Mouse (Mus musculus) gonadal fat pad, adult 2 months (tissue): ENCODE measurements around the gene Neurl3. TPM values are rescaled to one million over a fixed set of nuclear protein-coding genes. Genes with fewer than 3 reads are reported as not detected.
A peak's percentile ranks its signal among the peaks of the same experiment; 100 is the strongest.

Experiments
- DNase-seq: peaks from one replicate; pipeline ENCODE4 v3.0.0-alpha.2; 2012; ENCODE audit warnings: low read depth
- polyA plus RNA-seq: library from polyadenylated mRNA; depleted of rRNA; stranded (reverse); fragments of >200 nt; gene quantifications from 2 replicates; pipeline ENCODE4 v1.2.3, GENCODE M21; 2012; rRNA removed

The Neurl3 gene
- 6.9 and 7.1 TPM in 2 replicates for polyA plus RNA-seq

GRCm38 (mm10) chr1:36274455-36274854 lies at the start of gene Neurl3:
TSS of gene Neurl3 (minus strand) at chr1:36274679.
- DNase-seq = no peak

DNA sequence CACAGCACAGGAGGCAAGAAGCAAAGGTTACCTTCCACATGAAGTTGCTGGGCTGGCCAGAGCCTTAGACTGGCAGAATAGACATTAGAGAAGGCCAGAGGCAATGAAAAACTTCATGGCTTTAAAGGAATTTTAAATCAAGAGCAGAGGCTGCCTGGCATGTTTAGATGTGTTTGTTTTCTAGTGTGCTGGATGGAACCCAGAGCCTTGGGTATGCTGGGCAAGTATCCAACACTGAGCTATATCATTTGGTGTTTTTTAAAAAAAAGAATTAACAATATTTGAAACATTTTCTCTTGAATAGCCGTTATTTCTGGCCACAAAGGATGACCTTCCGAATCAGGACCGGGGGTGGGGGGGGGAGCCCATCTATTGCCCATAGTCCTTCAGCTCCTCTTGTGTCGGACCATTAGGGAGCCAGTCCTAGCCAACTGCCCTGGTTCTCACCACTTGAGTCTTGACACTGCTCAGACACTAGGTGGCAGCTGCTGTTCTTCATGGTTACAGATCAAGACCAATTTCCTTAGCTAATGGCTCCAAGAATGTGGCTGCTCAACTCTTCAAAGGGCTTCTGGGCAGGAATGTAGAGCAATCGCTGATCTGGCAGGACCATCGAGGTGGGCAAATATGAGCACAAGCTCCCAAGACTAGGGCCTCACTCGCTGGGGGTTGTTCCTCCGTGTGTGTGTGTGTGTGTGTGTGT lies 49.4 kb upstream of the Neurl3 start:
- no peak for DNase-seq

GRCm38 (mm10) chr1:36323076-36323475 lies 48.6 kb upstream of the Neurl3 start:
- DNase-seq = no peak

GRCm38 (mm10) chr1:36321829-36322573 lies 47.5 kb upstream of the Neurl3 start:
- no peak for DNase-seq

DNA sequence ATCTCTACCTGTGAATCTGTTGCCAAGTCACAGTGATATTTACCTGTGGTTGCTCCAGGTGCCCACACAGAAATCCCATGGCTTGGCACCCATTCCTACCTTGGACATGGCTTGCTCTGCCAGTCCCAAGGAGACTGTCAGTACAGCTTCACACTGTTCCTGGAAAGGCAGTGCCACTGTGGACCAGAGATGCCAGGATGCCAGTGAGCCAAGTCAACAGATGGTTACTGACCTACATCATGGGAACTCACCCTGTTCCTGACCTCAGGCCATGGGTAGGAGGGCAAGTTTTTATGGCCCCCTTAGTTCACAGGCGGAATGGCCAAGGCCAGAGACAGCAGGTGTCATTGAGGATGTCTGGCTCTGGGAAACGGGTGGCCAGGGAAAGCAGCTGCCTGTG lies 46.7 kb upstream of the Neurl3 start:
- no peak for DNase-seq

GRCm38 (mm10) chr1:36315776-36316100 lies 41.3 kb upstream of the Neurl3 start:
- DNase-seq = no peak

DNA sequence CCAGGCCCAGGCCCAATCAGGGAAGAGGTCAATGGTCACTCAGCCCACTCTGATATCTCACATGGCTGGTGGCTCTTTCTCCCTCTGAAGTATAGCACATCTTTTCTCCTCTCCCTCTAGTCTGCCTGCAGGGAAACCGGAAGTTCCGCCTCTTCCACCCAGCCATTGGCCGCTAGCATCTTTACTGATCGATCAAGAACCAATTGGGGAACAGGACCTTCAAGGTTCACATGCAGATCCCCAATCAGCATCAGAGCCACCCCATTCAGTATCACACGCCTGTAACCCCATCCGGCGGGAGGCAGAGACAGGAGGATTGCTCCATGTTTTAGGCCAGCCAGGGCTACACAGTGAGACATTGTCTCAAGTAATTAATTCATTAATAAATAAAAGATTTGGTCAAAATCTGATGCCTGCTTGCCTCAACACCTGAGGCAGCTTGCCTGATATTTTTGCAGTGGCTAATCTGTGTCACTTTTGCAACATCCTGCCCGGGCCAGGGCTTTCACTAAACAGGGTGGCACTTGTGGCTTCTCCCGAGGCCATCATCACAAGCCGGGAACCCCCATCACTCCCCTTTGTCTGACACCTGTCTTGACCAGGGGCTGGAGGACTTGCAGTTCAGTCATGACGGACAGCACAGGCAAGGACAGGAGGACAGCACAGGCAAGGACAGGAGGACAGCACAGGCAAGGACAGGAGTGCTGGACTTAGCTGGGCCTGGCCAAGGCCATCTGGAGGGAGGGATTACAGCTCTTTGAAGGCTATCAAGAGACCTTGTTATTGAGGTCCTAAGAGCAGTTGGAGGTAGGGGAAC lies 40.7 kb upstream of the Neurl3 start:
- no peak for DNase-seq

GRCm38 (mm10) chr1:36309498-36309901 lies 35.0 kb upstream of the Neurl3 start:
- no peak for DNase-seq

DNA sequence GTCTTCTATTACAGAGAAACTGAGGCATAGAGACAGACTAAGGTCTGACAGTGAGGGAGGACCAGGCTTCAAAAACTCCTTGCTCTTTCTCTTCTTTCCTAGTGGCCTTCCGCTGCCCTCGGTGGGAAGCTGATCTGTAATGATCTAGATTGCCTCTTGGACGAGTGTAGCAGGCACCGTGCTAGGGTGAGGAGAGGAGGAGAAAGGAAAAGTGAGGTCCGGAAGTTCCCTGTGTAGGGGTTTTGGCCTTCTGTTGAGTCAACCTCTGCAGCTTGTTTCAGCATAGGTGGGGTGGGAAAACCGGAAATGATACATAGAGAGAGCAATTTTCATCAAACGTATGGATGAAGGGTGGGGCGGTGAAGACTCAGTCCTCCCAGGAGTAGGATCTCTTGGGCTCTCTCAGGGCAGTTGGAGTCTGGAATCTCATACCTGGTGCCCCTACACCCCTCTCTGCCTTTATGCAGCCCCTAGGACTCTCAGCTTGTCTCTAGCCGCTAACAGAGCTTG lies 34.5 kb upstream of the Neurl3 start:
- no peak for DNase-seq

GRCm38 (mm10) chr1:36308451-36308901 lies 34.0 kb upstream of the Neurl3 start:
- DNase-seq = no peak

DNA sequence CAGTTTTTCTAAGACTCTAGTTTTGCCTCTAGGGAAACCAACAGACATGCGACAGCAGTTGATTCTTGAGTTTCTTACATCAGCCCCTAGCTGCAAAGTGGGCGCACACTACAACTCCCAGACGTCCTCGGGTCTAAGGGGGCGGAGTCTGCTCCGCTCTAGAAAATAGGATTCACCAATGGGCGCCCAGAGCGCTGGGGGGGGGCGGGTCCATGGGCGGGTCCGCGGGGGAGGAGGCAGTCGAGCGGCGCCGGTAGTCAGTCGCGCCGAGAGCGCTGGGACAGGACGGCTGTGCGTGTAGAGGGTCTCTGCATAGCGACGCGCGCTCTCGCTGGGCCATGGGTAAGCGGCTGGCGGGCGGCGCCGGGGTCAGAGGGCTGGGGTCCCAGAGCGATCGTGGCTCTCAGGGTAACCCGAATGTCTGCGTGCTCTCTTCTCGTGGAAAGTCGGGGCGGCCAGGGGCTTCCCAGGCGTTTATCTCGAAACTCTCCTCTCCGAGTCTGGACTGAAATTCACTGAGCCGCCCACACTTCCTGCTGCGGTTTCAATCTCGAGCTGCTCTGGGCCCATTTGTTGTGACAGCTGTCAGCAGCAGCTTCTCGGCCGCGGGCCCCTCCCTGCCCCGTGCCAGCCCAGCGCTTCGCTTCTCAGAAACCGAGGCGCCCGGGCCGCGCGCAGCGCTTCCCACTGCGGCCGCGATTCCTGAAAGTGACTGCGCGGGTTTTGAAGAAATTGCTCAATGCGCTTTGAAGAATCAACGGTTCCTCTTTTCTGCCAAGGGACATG lies 33.2 kb upstream of the Neurl3 start, which contains the start of gene Arid5a:
TSS of gene Arid5a (plus strand) at position 239 of the 786 bp plus-strand sequence.
- no peak for DNase-seq

- no peak for DNase-seq
These were observed 32.6 kb upstream of the Neurl3 start for GRCm38 (mm10) chr1:36307121-36307494.

DNA sequence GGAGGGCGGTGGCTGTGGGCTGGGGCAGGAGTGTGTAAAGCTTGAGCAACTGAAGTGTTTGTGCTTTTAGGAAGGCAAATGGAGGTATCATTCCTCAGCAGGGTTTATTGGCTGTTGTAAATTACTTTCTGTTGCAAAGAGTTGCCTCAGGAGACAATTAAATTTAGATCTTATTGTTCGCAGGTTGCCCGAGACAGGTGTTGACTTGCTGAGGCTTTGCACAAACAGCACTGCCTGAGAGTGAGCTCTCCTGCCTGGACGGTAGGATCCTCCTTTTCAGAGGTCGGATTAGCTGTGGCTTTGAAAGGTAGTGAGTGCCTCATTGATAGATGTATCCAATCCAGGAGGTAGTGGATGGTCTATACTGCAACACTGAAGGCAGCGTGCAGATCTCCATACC lies 31.6 kb upstream of the Neurl3 start:
- DNase-seq = peak; percentile 85

- DNase-seq = no peak
These were observed 30.3 kb upstream of the Neurl3 start for GRCm38 (mm10) chr1:36304764-36305163.

DNA sequence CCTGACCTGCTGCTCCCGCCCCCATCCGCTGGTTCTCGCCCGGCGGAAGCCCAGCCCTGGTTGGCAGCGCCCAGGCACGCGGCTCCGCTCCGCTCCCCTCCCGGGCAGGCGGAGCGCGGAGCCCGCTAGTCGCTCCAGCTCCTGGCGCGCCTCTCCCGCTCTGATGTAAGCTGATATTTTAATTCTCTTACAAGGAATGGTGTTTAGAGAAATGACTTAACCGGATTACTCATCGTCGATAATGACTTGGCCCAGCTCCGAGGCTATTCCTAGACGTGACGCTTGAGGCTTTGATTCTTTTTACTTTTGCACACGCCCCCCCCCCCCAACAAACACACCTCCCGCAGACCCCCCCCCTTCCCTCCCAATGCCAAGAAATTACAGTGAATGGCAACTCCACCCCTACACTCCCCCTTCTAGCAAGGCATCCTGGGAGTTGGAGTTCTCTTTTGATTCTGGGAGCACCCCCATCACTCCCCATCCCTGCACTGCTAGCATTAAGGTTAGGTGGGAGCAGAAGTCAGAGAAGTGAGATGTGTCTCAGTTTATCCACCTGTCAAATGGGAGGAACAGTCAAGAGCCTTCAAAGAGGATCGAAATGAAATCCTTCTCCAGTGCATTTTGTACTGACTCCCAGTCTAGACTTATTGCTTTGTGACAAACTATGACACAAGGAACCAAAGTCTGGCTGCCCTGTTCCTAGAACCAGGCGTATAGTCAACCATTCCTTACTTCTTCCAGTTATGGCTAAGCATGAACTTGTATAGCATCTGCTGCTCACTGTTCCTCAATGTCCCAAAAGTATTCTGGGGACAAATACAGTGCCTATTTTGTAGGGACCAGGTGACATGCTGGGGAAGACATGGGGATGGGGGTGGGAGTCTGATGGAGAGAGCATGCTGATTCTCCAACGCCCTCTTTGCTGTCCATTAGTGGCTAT lies 29.2 kb upstream of the Neurl3 start:
- DNase-seq = no peak

DNA sequence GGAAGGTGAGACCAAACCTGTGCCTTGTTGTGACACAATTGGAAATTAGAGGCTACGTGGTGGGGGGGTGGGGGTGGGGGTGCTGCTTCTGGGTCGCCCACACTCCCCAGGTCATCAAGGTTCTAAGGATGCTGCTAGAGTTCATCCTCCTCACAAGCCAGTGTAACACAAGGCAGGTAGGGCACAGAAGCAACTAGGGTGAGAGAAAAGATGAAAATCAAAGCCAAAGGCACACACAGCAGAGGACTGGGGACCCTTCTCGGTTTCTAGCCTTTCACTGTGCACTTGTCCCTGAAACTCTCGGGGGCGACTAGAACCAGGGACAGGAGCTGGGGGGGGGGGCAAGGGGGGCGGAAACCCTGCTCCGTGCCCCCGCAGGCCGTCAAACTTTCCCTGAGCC lies 28.5 kb upstream of the Neurl3 start:
- DNase-seq = no peak

- DNase-seq = no peak
These were observed 27.8 kb upstream of the Neurl3 start for GRCm38 (mm10) chr1:36302273-36302672.

- DNase-seq = no peak
These were observed 26.0 kb upstream of the Neurl3 start for GRCm38 (mm10) chr1:36300486-36300885.

- DNase-seq = no peak
These were observed 25.2 kb upstream of the Neurl3 start for GRCm38 (mm10) chr1:36299676-36300075.

DNA sequence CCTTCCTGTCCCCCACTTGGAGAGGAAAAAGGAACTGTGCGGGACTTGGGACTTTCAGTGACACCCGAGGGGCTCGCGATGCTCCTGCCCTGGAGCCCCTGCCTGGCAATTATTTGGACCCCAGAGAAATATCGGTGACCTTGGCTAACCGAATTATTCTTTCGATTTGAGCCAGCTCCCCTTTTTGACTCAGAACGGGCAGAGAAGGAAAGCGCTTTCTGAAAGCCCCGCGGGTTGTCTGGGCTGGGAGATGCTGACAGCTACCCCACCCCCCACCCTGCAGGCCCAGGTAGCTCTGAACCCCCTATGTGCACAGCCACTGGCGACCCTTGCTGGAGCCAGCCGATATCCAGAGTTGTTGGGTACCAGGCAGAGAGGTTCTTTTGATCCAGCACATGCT lies 24.6 kb upstream of the Neurl3 start:
- DNase-seq = no peak
